Comparison of ENCODE assay signal across 18 mouse cellular contexts in genomic region chr10:17022216-17023158, GRCm38 (mm10).
DNase-seq lines count a peak whose midpoint lies in the region; ATAC-seq and TF ChIP-seq lines count a peak whose summit lies in the region.
"Had no signal": no experiment of that assay in that cellular context is flagged by ENCODE, and none has a peak within 500 bp of the region (broad histone marks: within the 10 kb centered on the region; RNA-seq: fewer than 3 reads in every experiment).

No protein-coding gene starts in this region.

- no peak for TF ChIP-seq RAD21 in CH12.LX (IDR thresholded peaks at IDR 0.05; ENCODE audit: low read depth, low read length)

- H3K27ac ChIP-seq in CH12.LX (ENCODE audit: insufficient read depth, low read depth): peak overlapping the region; percentile 64
- H3K27ac ChIP-seq in midbrain, embryonic 12.5 days (replicated peaks): peak overlapping the region; percentile 52; the same call in 1 of the 2 replicates
- H3K27ac ChIP-seq: liver, embryonic 12.5 days; stomach, embryonic 15.5 days had no signal

- peak overlapping the region; percentile 78 for H3K4me2 ChIP-seq in CH12.LX (ENCODE audit: insufficient read depth, low read depth, poor library complexity, severe bottlenecking)
- H3K4me2 ChIP-seq in midbrain, embryonic 12.5 days (replicated peaks): no peak overlapping the region
- H3K4me2 ChIP-seq: heart, embryonic 12.5 days; liver, embryonic 12.5 days; stomach, embryonic 15.5 days had no signal

- H3K79me2 ChIP-seq in CH12.LX (replicated peaks; ENCODE audit: control insufficient read depth, extremely low read depth, insufficient read depth, poor library complexity, severe bottlenecking): no peaks in the 10 kb centered on the region

- TF ChIP-seq POLR2A in CH12.LX (IDR thresholded peaks at IDR 0.05; ENCODE audit: low read depth, low read length): no peak

- TF ChIP-seq CTCF in CH12.LX (conservative IDR thresholded peaks at IDR 0.05 in 1 of 2, IDR thresholded peaks at IDR 0.05 in 1 of 2; ENCODE audit: low read depth in 2 of 2, low read length in 2 of 2): no peak

- H3K4me1 ChIP-seq in CH12.LX (ENCODE audit: control insufficient read depth in 1 of 2, insufficient read depth in 2 of 2): peaks cover 20 to 25% of the 10 kb centered on the region in 2 experiments; a peak in 3 of 4 replicates
- H3K4me1 ChIP-seq in midbrain, embryonic 12.5 days: peaks cover 4% of the 10 kb centered on the region; the same call in 1 of the 2 replicates
- H3K4me1 ChIP-seq: liver, embryonic 12.5 days; stomach, embryonic 15.5 days had no signal

- in situ Hi-C loops in CH12.LX (cut with MboI; ENCODE audit: low pct_ligation_motif_present, low pct_unique_long_range_greater_than_20kb, low sequenced_read_pairs): no loop called here

- no peaks in the 10 kb centered on the region for H3K27me3 ChIP-seq in CH12.LX (replicated peaks)
- H3K27me3 ChIP-seq in midbrain, embryonic 12.5 days: no peaks in the 10 kb centered on the region
- H3K27me3 ChIP-seq: heart, embryonic 12.5 days; liver, embryonic 12.5 days; Patski; stomach, embryonic 15.5 days had no signal

- peak overlapping the region in 1 of 3 experiments; percentile 28 for H3K4me3 ChIP-seq in CH12.LX (replicated peaks in 1 of 3; ENCODE audit: low read depth in 2 of 3, low read length in 2 of 3, poor library complexity in 1 of 3)
- H3K4me3 ChIP-seq in midbrain, embryonic 12.5 days: no peak overlapping the region
- H3K4me3 ChIP-seq: heart, embryonic 12.5 days; liver, embryonic 12.5 days; stomach, embryonic 15.5 days had no signal

- no peaks in the 10 kb centered on the region for H3K36me3 ChIP-seq in CH12.LX (replicated peaks in 1 of 2; ENCODE audit: control insufficient read depth in 1 of 2, insufficient read depth in 1 of 2, low read length in 1 of 2)
- H3K36me3 ChIP-seq in midbrain, embryonic 12.5 days: no peaks in the 10 kb centered on the region
- H3K36me3 ChIP-seq: heart, embryonic 12.5 days; liver, embryonic 12.5 days; stomach, embryonic 15.5 days had no signal

- dilution Hi-C loops in CH12.LX (cut with MboI; ENCODE audit: extremely low pct_ligation_motif_present, extremely low pct_unique_long_range_greater_than_20kb, low sequenced_read_pairs): no loop called here

- no peak overlapping the region; the same call in 1 of the 2 replicates for H3K9ac ChIP-seq in CH12.LX (ENCODE audit: insufficient read depth, low read depth)
- no peak overlapping the region for H3K9ac ChIP-seq in midbrain, embryonic 12.5 days (replicated peaks)
- H3K9ac ChIP-seq: heart, embryonic 12.5 days; liver, embryonic 12.5 days; stomach, embryonic 15.5 days had no signal

- peak; percentile 93 for TF ChIP-seq EP300 in CH12.LX (IDR thresholded peaks at IDR 0.05; ENCODE audit: low read length)

- ATAC-seq in granulocyte monocyte progenitor cell, adult 5-6 weeks (replicated peaks; ENCODE audit: poor library complexity, severe bottlenecking): peak; percentile 63
- ATAC-seq in midbrain, embryonic 12.5 days (ENCODE audit: low FRiP score, low read depth): peak; percentile 85
- ATAC-seq: liver, embryonic 12.5 days; Patski had no signal

- peak; percentile 18 for DNase-seq in cerebellum, adult 9-11 months
- DNase-seq in cerebellum, adult 11-12 months: no peak
- peak; percentile 46 for DNase-seq in CH12.LX (ENCODE audit: extremely low read depth)
- no peak for DNase-seq in left cerebral cortex, adult 8-10 months (ENCODE audit: low spot score in 2 of 2)
- no peak for DNase-seq in left cerebral cortex, adult 18-20 months (ENCODE audit: low spot score in 2 of 2)
- DNase-seq in left cerebral cortex, adult 9 months (ENCODE audit: low spot score in 2 of 2): no peak
- DNase-seq: adrenal gland, adult 8-10 months; gastrocnemius, postnatal 10 days; kidney, postnatal 25 days; layer of hippocampus, postnatal 36 days; right cerebral cortex, postnatal 4 days; thymus, postnatal 4 days had no signal

- WGBS in midbrain, embryonic 12.5 days: 80% methylated on average over 5 of the region's 5 CpGs

- H3K9me3 ChIP-seq in CH12.LX (replicated peaks; ENCODE audit: low read length): no peaks in the 10 kb centered on the region
- no peaks in the 10 kb centered on the region for H3K9me3 ChIP-seq in midbrain, embryonic 12.5 days
- H3K9me3 ChIP-seq: heart, embryonic 12.5 days; liver, embryonic 12.5 days; stomach, embryonic 15.5 days had no signal

TF ChIP-seq in CH12.LX, 34 proteins besides CTCF, POLR2A, EP300 and RAD21:
- no peak for TF ChIP-seq MAX (IDR thresholded peaks at IDR 0.05; ENCODE audit: low read length)
- 0 out of 2 replicates have a peak, but pooled peaks have one; percentile 4 for TF ChIP-seq BHLHE40 (IDR thresholded peaks at IDR 0.05; ENCODE audit: low read depth, low read length)
- TF ChIP-seq GABPA (IDR thresholded peaks at IDR 0.05; ENCODE audit: insufficient replicate concordance, low read depth, low read length): no peak
- no peak for TF ChIP-seq HCFC1 (IDR thresholded peaks at IDR 0.05; ENCODE audit: low read depth, low read length)
- no peak for TF ChIP-seq UBTF (IDR thresholded peaks at IDR 0.05; ENCODE audit: low read depth, low read length)
- 0 out of 2 replicates have a peak, but pooled peaks have one; percentile 23 for TF ChIP-seq JUN (IDR thresholded peaks at IDR 0.05; ENCODE audit: insufficient read depth, low read depth, low read length)
- no peak for TF ChIP-seq E2F4 (IDR thresholded peaks at IDR 0.05; ENCODE audit: insufficient replicate concordance, low read depth, low read length)
- TF ChIP-seq CHD1 (IDR thresholded peaks at IDR 0.05; ENCODE audit: low read depth, low read length): no peak
- no peak for TF ChIP-seq SIN3A (IDR thresholded peaks at IDR 0.05; ENCODE audit: low read length)
- no peak for TF ChIP-seq USF1 (IDR thresholded peaks at IDR 0.05; ENCODE audit: low read depth, low read length)
- no peak for TF ChIP-seq KAT2A (IDR thresholded peaks at IDR 0.05; ENCODE audit: insufficient replicate concordance, low read length)
- TF ChIP-seq ZMIZ1 (IDR thresholded peaks at IDR 0.05; ENCODE audit: low read depth, low read length): no peak
- TF ChIP-seq RCOR1 (conservative IDR thresholded peaks at IDR 0.05; ENCODE audit: low read depth, low read length): no peak
- TF ChIP-seq ZNF384 (IDR thresholded peaks at IDR 0.05; ENCODE audit: low read depth, low read length): peak; percentile 64
- no peak for TF ChIP-seq ELF1 (IDR thresholded peaks at IDR 0.05; ENCODE audit: low read depth, low read length)
- no peak for TF ChIP-seq NRF1 (IDR thresholded peaks at IDR 0.05; ENCODE audit: low read depth, low read length)
- no peak for TF ChIP-seq SMC3 (IDR thresholded peaks at IDR 0.05; ENCODE audit: low read depth, low read length)
- TF ChIP-seq ZC3H11A (IDR thresholded peaks at IDR 0.05; ENCODE audit: low read depth, low read length): no peak
- peak; percentile 35; the same call in 1 of the 2 replicates for TF ChIP-seq MEF2A (IDR thresholded peaks at IDR 0.05; ENCODE audit: borderline replicate concordance, low read depth, low read length)
- peak; percentile 85 for TF ChIP-seq MYC (IDR thresholded peaks at IDR 0.05; ENCODE audit: low read depth, low read length)
- no peak for TF ChIP-seq ETS1 (conservative IDR thresholded peaks at IDR 0.05; ENCODE audit: low read depth, low read length)
- TF ChIP-seq PAX5 (IDR thresholded peaks at IDR 0.05; ENCODE audit: low read length): no peak
- TF ChIP-seq USF2 (conservative IDR thresholded peaks at IDR 0.05; ENCODE audit: low read depth, low read length): no peak
- TF ChIP-seq POLR2AphosphoS2 (IDR thresholded peaks at IDR 0.05; ENCODE audit: low read depth, low read length): no peak
- 0 out of 2 replicates have a peak, but pooled peaks have one; percentile 27 for TF ChIP-seq TBP (conservative IDR thresholded peaks at IDR 0.05; ENCODE audit: low read depth, low read length)
- no peak for TF ChIP-seq MAFK (IDR thresholded peaks at IDR 0.05; ENCODE audit: insufficient replicate concordance, low read length)
- TF ChIP-seq MAZ (IDR thresholded peaks at IDR 0.05; ENCODE audit: low read depth, low read length): no peak
- TF ChIP-seq CHD2 (IDR thresholded peaks at IDR 0.05; ENCODE audit: low read length): no peak
- TF ChIP-seq TCF12 (IDR thresholded peaks at IDR 0.05; ENCODE audit: low read depth, low read length): peak; percentile 62; the same call in 1 of the 2 replicates
- no peak for TF ChIP-seq ZKSCAN1 (IDR thresholded peaks at IDR 0.05; ENCODE audit: borderline replicate concordance, low read depth, low read length)
- TF ChIP-seq MXI1 (IDR thresholded peaks at IDR 0.05; ENCODE audit: low read depth, low read length): no peak; the same call in 1 of the 2 replicates
- TF ChIP-seq NELFE (IDR thresholded peaks at IDR 0.05; ENCODE audit: low read depth, low read length): no peak
- TF ChIP-seq JUND (conservative IDR thresholded peaks at IDR 0.05; ENCODE audit: low read depth, low read length): peak; percentile 46
- TF ChIP-seq IRF4 (IDR thresholded peaks at IDR 0.05; ENCODE audit: low read depth, low read length): peak; percentile 88

Comparison
In these comparisons a context has a peak if more than half of its experiments do, and no peak if none do; other contexts are left out.
1. DNase-seq: peak in cerebellum, adult 9-11 months (single experiment) and CH12.LX (single experiment); none in cerebellum, adult 11-12 months (single experiment), left cerebral cortex, adult 8-10 months (0 of 2), left cerebral cortex, adult 18-20 months (0 of 2) and left cerebral cortex, adult 9 months (0 of 2).